Mouse (Mus musculus): ENCODE measurements around the gene Gm21969. TPM values are rescaled to one million over a fixed set of nuclear protein-coding genes. Genes with fewer than 3 reads are reported as not detected.

Gene Gm21969
- polyA plus RNA-seq, 1 experiment from 2014 or later, result not detected

GRCm38 (mm10) chr4:139579003-139579402, 24.0 kb upstream of the Gm21969 start:
- no peaks in the 10 kb centered on the region for H3K9me3 ChIP-seq
- no peak for DNase-seq (ENCODE audit: low spot score)
- WGBS, result 57% methylated on average over 10 of the region's 10 CpGs
- H3K36me3 ChIP-seq, result no peaks in the 10 kb centered on the region
- no peak overlapping the region for H3K4me3 ChIP-seq
- peaks cover 21% of the 10 kb centered on the region for H3K27me3 ChIP-seq (ENCODE audit: insufficient read depth, poor library complexity, severe bottlenecking)
- H3K27ac ChIP-seq, result 0 out of 2 replicates have a peak overlapping the region, but pooled peaks have one; percentile 17
- peaks cover 96% of the 10 kb centered on the region for H3K4me1 ChIP-seq (replicated peaks)

GRCm38 (mm10) chr4:139579466-139579865, 23.5 kb upstream of the Gm21969 start:
- H3K27me3 ChIP-seq (ENCODE audit: insufficient read depth, poor library complexity, severe bottlenecking), result peaks cover 21% of the 10 kb centered on the region
- H3K9me3 ChIP-seq, result no peaks in the 10 kb centered on the region
- H3K27ac ChIP-seq, result peak overlapping the region; percentile 17; the same call in 1 of the 2 replicates
- no peak overlapping the region for H3K4me3 ChIP-seq
- no peaks in the 10 kb centered on the region for H3K36me3 ChIP-seq
- 65% methylated on average over 6 of the region's 6 CpGs for WGBS
- H3K4me1 ChIP-seq (replicated peaks), result peaks cover 96% of the 10 kb centered on the region
- no peak for DNase-seq (ENCODE audit: low spot score)

GRCm38 (mm10) chr4:139580663-139581336, 22.2 kb upstream of the Gm21969 start:
- DNase-seq (ENCODE audit: low spot score), result peak; percentile 55
- H3K4me3 ChIP-seq, result peak overlapping the region; percentile 37
- H3K9me3 ChIP-seq, result no peaks in the 10 kb centered on the region
- H3K27me3 ChIP-seq (ENCODE audit: insufficient read depth, poor library complexity, severe bottlenecking), result peaks cover 13% of the 10 kb centered on the region
- 9% methylated on average over 15 of the region's 15 CpGs for WGBS
- H3K27ac ChIP-seq, result peak overlapping the region; percentile 92
- H3K36me3 ChIP-seq, result no peaks in the 10 kb centered on the region
- H3K4me1 ChIP-seq (replicated peaks), result peaks cover 96% of the 10 kb centered on the region

- Histone ChIP-seq H3K4me3 (peak overlapping the region; percentile 37; the same call in 1 of the 2 replicates), H3K4me1 (replicated peaks) (peaks cover 94% of the 10 kb centered on the region), H3K27me3 (ENCODE audit: insufficient read depth, poor library complexity, severe bottlenecking) (0 out of 2 replicates have a peak, but pooled peaks cover 6% of the 10 kb centered on the region), H3K9me3 (no peaks in the 10 kb centered on the region), H3K27ac (peak overlapping the region; percentile 92), H3K36me3 (no peaks in the 10 kb centered on the region)
- WGBS, result 56% methylated on average over 6 of the region's 6 CpGs
- no peak for DNase-seq (ENCODE audit: low spot score)
Observed at GRCm38 (mm10) chr4:139581427-139582051, 21.4 kb upstream of the Gm21969 start.

DNA sequence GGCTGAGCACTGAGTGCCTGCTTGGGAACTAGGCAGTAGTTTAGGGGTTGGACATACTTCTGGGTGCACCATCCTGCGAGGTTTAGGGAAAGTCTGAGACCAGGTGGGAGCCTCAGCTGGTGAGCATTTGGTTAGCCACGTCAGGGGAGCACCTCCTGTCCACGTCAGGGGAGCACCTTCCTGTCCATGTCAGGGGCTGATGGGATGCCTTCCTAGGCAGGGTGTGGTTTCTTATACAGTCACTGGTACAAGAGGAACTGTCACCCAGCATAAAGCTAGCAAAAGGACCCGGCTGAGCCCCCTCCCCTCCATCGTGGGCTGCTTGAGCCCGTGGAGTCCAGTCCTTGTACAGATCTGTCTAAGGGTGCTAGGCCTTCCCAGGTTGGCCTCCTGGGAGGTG, 20.6 kb upstream of the Gm21969 start:
- 0 out of 2 replicates have a peak, but pooled peaks cover 2% of the 10 kb centered on the region for H3K27me3 ChIP-seq (ENCODE audit: insufficient read depth, poor library complexity, severe bottlenecking)
- no peak overlapping the region for H3K4me3 ChIP-seq
- no peaks in the 10 kb centered on the region for H3K9me3 ChIP-seq
- peaks cover 94% of the 10 kb centered on the region for H3K4me1 ChIP-seq (replicated peaks)
- no peaks in the 10 kb centered on the region for H3K36me3 ChIP-seq
- H3K27ac ChIP-seq, result peak overlapping the region; percentile 92
- DNase-seq (ENCODE audit: low spot score), result no peak
- 82% methylated on average over 6 of the region's 6 CpGs for WGBS

DNA sequence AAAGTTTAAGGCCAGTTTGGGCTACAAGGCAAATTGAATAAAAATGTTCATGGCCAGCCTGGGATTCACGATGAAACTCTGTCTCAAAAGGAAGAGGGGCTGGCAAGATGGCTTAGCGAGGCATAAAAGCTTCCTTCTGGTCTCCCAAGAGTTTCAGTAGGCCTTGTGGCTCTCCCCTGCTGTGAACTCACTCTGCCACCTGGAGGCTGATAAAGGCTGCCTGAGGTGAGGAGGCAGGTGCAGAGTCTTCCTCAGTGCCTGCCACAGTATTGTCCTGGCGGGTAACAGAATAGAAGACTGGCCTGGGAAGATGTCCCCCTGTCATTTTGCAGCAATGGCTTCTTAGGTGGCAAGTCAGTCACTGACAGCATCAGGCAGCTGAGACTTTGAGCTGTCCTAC, 20.1 kb upstream of the Gm21969 start:
- H3K4me3 ChIP-seq, result no peak overlapping the region
- peak overlapping the region; percentile 92 for H3K27ac ChIP-seq
- H3K4me1 ChIP-seq (replicated peaks), result peaks cover 95% of the 10 kb centered on the region
- H3K36me3 ChIP-seq, result no peaks in the 10 kb centered on the region
- H3K27me3 ChIP-seq (ENCODE audit: insufficient read depth, poor library complexity, severe bottlenecking), result 0 out of 2 replicates have a peak, but pooled peaks cover 2% of the 10 kb centered on the region
- WGBS, result 43% methylated on average over 3 of the region's 3 CpGs
- DNase-seq (ENCODE audit: low spot score), result no peak
- no peaks in the 10 kb centered on the region for H3K9me3 ChIP-seq

- Histone ChIP-seq H3K36me3 (no peaks in the 10 kb centered on the region), H3K27ac (peak overlapping the region; percentile 51; the same call in 1 of the 2 replicates), H3K4me3 (no peak overlapping the region), H3K9me3 (no peaks in the 10 kb centered on the region), H3K27me3 (ENCODE audit: insufficient read depth, poor library complexity, severe bottlenecking) (no peaks in the 10 kb centered on the region), H3K4me1 (replicated peaks) (peaks cover 90% of the 10 kb centered on the region)
- 84% methylated on average over 11 of the region's 11 CpGs for WGBS
- DNase-seq (ENCODE audit: low spot score), result no peak
Observed at GRCm38 (mm10) chr4:139583629-139584245, 19.2 kb upstream of the Gm21969 start.

DNA sequence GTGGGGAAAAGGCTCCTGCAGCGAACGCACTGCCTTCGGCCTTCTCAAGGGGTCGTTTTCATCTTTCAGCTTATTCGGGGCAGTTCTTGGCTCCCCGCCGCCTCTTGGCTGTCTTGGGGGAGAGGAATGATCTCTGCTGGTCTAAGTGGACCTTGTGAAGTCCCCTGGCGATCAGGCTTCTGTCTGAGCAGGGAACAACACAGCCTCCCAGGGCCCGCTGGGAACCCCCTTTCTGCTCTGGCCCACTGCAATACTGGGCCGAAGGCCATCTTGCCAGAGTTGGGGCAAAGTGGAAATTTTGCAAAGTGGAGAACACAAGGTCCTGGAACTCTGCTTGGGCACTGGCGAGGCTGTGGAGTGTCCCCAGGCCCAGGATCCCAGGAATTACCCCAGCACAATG, 18.3 kb upstream of the Gm21969 start:
- peak overlapping the region; percentile 51 for H3K27ac ChIP-seq
- no peak for DNase-seq (ENCODE audit: low spot score)
- H3K4me1 ChIP-seq (replicated peaks), result peaks cover 87% of the 10 kb centered on the region
- no peak overlapping the region for H3K4me3 ChIP-seq
- 81% methylated on average over 11 of the region's 11 CpGs for WGBS
- no peaks in the 10 kb centered on the region for H3K36me3 ChIP-seq
- no peaks in the 10 kb centered on the region for H3K9me3 ChIP-seq
- no peaks in the 10 kb centered on the region for H3K27me3 ChIP-seq (ENCODE audit: insufficient read depth, poor library complexity, severe bottlenecking)

DNA sequence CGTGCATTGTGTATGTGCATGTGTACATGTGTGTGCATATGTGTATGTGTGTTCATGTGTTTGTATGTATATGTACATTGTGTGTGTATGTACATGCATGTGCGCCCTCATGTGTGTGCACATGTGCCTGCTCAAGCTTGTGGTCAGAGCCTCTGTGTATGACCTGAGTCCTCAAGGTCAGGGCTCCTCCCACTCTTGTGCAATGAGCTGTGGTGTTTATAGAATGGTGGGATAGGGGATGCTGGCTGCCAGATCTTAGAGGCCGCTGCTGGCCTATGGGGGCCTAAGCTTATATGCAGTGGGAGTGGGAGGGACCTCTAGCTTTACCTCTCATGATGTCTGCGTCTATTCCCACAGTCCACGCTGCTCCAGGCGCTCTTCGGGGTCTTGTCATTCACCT, 17.3 kb upstream of the Gm21969 start:
- Histone ChIP-seq H3K9me3 (no peaks in the 10 kb centered on the region), H3K4me3 (no peak overlapping the region)
- WGBS, result 90% methylated on average over 7 of the region's 7 CpGs

DNA sequence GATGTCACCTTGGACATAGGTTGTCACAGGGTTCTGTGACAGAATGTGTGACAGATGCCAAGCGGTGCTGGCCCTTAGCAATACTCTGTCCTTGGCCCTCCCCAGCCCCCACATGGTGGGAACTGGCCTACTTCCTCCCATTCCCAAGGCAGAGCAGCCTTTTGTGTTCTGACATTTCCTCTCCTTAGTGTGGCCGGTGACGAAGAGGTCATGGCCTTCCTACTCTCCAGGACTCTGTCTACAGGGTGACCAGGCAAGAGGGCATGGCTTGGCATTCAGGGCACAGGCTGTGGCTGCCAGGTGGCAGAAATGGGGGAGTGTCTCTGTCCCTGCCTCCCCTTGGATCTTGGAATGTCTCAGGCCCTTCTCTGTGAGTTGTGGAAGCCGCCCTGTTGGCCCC, 15.6 kb upstream of the Gm21969 start:
- Histone ChIP-seq H3K27me3 (ENCODE audit: insufficient read depth, poor library complexity, severe bottlenecking) (no peaks in the 10 kb centered on the region), H3K27ac (peak overlapping the region; percentile 54), H3K4me3 (no peak overlapping the region), H3K4me1 (replicated peaks) (peaks cover 86% of the 10 kb centered on the region), H3K9me3 (no peaks in the 10 kb centered on the region), H3K36me3 (no peaks in the 10 kb centered on the region)
- no peak for DNase-seq (ENCODE audit: low spot score)
- 66% methylated on average over 4 of the region's 4 CpGs for WGBS

More for the DNA sequence above, 17.3 kb upstream of the Gm21969 start:
- Histone ChIP-seq H3K36me3 (no peaks in the 10 kb centered on the region), H3K4me1 (replicated peaks) (peaks cover 87% of the 10 kb centered on the region), H3K27me3 (ENCODE audit: insufficient read depth, poor library complexity, severe bottlenecking) (no peaks in the 10 kb centered on the region), H3K27ac (no peak overlapping the region)
- no peak for DNase-seq (ENCODE audit: low spot score)

GRCm38 (mm10) chr4:139587773-139588172, 15.2 kb upstream of the Gm21969 start:
- no peak for DNase-seq (ENCODE audit: low spot score)
- H3K9me3 ChIP-seq, result no peaks in the 10 kb centered on the region
- H3K27me3 ChIP-seq (ENCODE audit: insufficient read depth, poor library complexity, severe bottlenecking), result no peaks in the 10 kb centered on the region
- H3K36me3 ChIP-seq, result no peaks in the 10 kb centered on the region
- H3K4me1 ChIP-seq (replicated peaks), result peaks cover 86% of the 10 kb centered on the region
- H3K27ac ChIP-seq, result peak overlapping the region; percentile 54
- no peak overlapping the region for H3K4me3 ChIP-seq
- WGBS, result 75% methylated on average over 4 of the region's 4 CpGs

DNA sequence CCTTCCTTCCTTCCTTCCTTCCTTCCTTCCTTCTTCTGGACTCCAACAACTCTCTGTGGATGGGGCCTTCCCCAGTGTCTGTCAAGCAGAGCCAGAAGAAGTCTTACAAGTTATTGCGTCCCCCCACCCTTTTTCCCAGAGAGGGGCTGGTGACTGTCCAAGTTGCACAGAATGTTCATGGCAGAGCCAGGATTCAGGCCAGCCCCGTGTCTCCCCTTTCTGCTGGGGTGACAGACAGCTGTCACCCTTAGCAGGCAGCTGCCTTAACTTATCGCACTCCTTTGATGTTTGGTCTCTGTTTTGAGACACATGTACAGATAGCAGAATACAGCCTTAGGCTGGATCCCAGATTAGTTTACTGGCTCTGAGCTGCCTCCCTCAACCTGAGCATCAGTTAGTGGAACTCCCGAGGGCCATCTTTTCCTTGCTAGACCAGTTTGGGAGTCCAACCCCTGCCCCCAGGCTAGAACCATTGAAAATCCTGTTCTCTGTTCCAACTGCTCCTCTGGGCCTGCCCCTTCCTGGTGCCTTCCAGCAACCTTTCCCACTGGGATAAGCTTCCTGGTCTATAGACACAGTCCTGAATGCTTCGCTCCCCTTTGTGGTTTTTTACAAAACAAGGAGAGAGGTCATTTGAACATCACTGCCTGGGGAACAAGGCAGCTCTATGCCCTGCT, 13.5 kb upstream of the Gm21969 start:
- Histone ChIP-seq H3K9me3 (no peaks in the 10 kb centered on the region), H3K36me3 (no peaks in the 10 kb centered on the region), H3K27ac (peak overlapping the region; percentile 78), H3K27me3 (ENCODE audit: insufficient read depth, poor library complexity, severe bottlenecking) (no peaks in the 10 kb centered on the region), H3K4me3 (no peak overlapping the region), H3K4me1 (replicated peaks) (peaks cover 84% of the 10 kb centered on the region)
- 51% methylated on average over 5 of the region's 5 CpGs for WGBS
- peak; percentile 37 for DNase-seq (ENCODE audit: low spot score)
